Mouse (Mus musculus) forebrain, embryonic 15.5 days (tissue): ENCODE results near the gene Ccr10. TPM values are rescaled to one million over a fixed set of nuclear protein-coding genes. Genes with fewer than 3 reads are reported as not detected.
"Not testable (repeated sequence)": the region's sequence is repeated elsewhere in the genome, so short reads cannot be mapped to it uniquely, and the experiment has no call there.

ENCODE experiments used
- ATAC-seq: fragments of 200-750 bp; cut with Nextera tagmentation; replicated peaks from 2 replicates; pipeline ENCODE4 v1.8.0; 2017; ENCODE audit warnings: mild to moderate bottlenecking, moderate TSS enrichment, moderate library complexity
- H3K27ac ChIP-seq: fragments of 300-500 bp; sonication (generic); replicated peaks from 2 replicates; pipeline ENCODE4 v1.5.1; 2015; ENCODE audit warnings: mild to moderate bottlenecking, inconsistent platforms
- H3K27me3 ChIP-seq: fragments of 300-500 bp; sonication (generic); 2 replicates; pipeline ENCODE4 v1.6.1; 2015; ENCODE audit warnings: inconsistent platforms
- H3K36me3 ChIP-seq: fragments of 300-500 bp; sonication (generic); 2 replicates; pipeline ENCODE4 v1.6.1; 2015; ENCODE audit warnings: mild to moderate bottlenecking, inconsistent platforms
- H3K4me1 ChIP-seq: fragments of 300-500 bp; sonication (generic); 2 replicates; pipeline ENCODE4 v1.6.1; 2015; ENCODE audit warnings: inconsistent platforms
- H3K4me2 ChIP-seq: fragments of 300-500 bp; sonication (generic); replicated peaks from 2 replicates; pipeline ENCODE4 v1.6.1; 2015; ENCODE audit warnings: mild to moderate bottlenecking, inconsistent platforms
- H3K4me3 ChIP-seq: fragments of 300-500 bp; sonication (generic); 2 replicates; pipeline ENCODE4 v1.5.1; 2015; ENCODE audit warnings: mild to moderate bottlenecking, inconsistent platforms
- H3K9ac ChIP-seq: fragments of 300-500 bp; sonication (generic); replicated peaks from 2 replicates; pipeline ENCODE4 v1.6.1; 2015; ENCODE audit warnings: mild to moderate bottlenecking, inconsistent platforms
- H3K9me3 ChIP-seq: fragments of 300-500 bp; sonication (generic); 2 replicates; pipeline ENCODE4 v1.6.1; 2016; ENCODE audit warnings: inconsistent platforms
- WGBS: fragments of 180-500 bp; shearing (Covaris S2); methylation state at CpG from one replicate; pipeline ENCODE4 v1.1.7; 2015; ENCODE audit warnings: mixed read lengths; 5-methylcytosine and 5-hydroxymethylcytosine counted together
- polyA plus RNA-seq: library from polyadenylated mRNA; unstranded; fragments of >200 nt; fragmentation: Nextera tagmentation; extraction: Ambion mirVana; gene quantifications from 2 replicates; pipeline ENCODE4 v1.2.1, GENCODE M21; 2015

Gene Ccr10
- polyA plus RNA-seq, 1 experiment from 2014 or later, result 0.19 TPM

DNA sequence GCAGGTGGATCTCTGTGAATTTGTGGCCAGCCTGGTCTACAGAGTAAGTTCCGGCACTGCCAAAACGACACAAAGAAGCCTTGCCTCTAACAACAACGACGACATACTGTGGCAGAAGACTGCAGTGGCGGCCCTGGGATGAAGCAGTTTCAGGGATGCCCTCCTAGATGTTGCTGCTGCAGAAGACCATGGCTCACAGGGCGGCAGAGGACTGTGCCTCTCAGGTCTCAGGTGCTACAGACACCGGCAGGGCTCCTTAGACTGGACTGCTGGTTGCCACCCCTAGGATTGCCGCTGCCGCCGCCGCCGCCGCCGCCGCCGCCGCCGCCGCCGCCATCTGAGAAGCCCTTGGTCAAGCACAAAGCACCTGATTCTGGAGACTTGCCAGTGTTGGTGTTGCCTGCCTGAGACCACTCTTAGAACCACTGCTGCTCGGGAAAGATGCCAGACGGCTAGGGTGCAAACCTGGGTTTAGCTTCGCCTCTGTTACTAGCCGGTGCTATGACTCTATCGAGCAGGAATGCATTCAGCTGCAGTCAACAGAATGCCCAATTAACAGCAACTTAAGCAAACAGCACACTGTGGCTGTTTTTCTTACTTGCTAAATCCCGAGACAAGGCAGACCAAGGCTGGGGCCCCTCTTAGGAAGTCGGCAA, 35.0 kb downstream of the Ccr10 start:
- Histone ChIP-seq H3K27me3 (no peaks in the 10 kb centered on the region), H3K4me1 (peaks cover 20% of the 10 kb centered on the region), H3K9ac (peak overlapping the region; percentile 53), H3K27ac (peak overlapping the region; percentile 57), H3K36me3 (no peaks in the 10 kb centered on the region), H3K9me3 (no peaks in the 10 kb centered on the region), H3K4me2 (peak overlapping the region; percentile 45), H3K4me3 (peak overlapping the region; percentile 32)
- ATAC-seq, result peak; percentile 59; the same call in 1 of the 2 replicates
- 26% methylated on average over 27 of the region's 27 CpGs for WGBS

DNA sequence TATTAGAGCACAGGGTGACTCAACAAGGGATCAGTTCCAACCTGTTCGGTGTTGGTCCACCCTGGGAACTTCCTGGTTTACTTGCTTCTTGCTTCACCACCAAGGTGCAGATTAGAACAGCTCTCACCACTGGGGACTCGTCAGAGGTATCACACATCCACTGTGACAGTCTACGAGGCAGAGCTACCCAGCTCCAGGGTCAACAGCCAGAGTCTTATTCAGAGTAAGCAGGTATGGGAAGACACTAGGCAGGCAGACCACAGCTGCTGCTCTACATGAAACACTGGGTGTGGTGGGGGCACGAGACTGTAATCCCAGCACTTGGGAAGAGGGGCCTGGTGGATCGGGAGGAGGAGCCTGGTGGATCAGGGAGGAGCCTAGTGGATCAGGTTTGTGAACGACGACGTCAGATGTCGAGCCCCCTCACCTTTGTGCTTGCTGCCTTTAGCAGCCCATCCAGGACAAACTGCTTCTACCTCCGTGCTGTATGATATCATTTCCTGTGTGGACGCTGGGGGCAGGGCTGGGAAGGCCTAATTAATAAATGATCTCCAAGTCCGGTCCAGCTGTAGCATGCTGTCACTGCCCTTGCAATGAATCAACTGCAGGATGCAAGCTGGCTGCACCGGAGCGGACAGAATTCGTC, 36.6 kb downstream of the Ccr10 start:
- Histone ChIP-seq H3K27me3 (no peaks in the 10 kb centered on the region), H3K4me1 (peaks cover 16% of the 10 kb centered on the region), H3K4me2 (peak overlapping the region; percentile 22; the same call in 1 of the 2 replicates), H3K36me3 (no peaks in the 10 kb centered on the region), H3K9ac (peak overlapping the region; percentile 11; the same call in 1 of the 2 replicates), H3K9me3 (no peaks in the 10 kb centered on the region), H3K27ac (no peak overlapping the region), H3K4me3 (peak overlapping the region; percentile 5; the same call in 1 of the 2 replicates)
- ATAC-seq, result no peak
- WGBS, result 22% methylated on average over 15 of the region's 15 CpGs

DNA sequence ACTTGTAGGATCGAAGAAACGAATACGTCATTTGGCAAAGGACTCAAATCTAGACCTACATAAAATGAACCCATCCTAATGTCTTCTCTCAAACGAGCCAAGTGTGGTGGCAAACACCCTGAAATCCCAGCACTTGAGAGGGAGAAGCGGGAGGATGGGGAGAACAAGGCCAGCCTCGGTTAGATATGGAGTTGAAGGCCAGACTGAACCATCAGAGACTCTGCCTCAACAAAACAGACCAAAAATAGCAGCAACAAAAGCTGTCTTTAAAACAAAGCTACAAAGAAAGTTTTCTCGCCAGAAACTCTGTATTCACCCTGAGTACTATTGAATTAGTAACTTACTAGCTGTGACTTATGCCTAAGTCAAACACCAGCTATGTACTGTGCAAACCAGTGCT, 38.2 kb downstream of the Ccr10 start:
- Histone ChIP-seq H3K27ac (no peak overlapping the region), H3K27me3 (no peaks in the 10 kb centered on the region), H3K9me3 (no peaks in the 10 kb centered on the region), H3K4me2 (no peak overlapping the region), H3K4me1 (peaks cover 13% of the 10 kb centered on the region), H3K36me3 (no peaks in the 10 kb centered on the region), H3K9ac (no peak overlapping the region), H3K4me3 (no peak overlapping the region)
- 78% methylated on average over 7 of the region's 7 CpGs for WGBS
- no peak for ATAC-seq

DNA sequence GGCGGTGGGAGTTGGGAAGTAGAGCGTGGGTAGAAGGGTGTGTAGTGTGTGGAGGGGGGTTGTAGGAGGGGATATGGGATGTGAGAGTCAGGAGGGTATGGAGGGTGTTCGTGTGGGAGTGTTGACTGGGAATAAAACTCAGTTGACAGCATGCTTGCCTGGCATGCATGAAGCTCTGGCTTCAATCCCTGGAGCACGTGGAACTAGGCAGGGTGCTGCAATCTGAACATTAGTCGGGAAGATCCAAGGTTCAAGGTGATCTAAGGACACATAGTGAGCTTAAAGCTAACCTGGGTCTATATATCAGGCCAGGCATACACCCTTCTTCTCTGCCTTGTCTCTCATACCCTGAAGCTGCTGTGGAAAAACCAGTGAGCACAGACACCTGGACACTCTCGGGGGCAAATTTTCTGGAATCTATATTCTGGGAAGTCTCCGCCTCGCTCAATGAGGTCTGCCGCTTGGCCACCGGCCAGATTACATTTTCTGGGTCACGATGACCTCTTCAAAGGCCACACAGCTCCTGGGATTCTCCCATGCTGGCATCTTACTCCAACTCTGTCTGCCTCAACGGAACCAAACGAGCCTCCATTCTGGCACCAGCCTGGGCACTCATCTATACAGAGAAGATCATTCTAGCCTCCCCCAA, 40.9 kb downstream of the Ccr10 start:
- Histone ChIP-seq H3K4me1 (peaks cover 5% of the 10 kb centered on the region; the same call in 1 of the 2 replicates), H3K9ac (no peak overlapping the region), H3K27me3 (no peaks in the 10 kb centered on the region), H3K4me3 (no peak overlapping the region), H3K27ac (no peak overlapping the region), H3K36me3 (no peaks in the 10 kb centered on the region), H3K9me3 (no peaks in the 10 kb centered on the region), H3K4me2 (no peak overlapping the region)
- 74% methylated on average over 13 of the region's 13 CpGs for whole genome bisulfite sequencing
- no peak for ATAC-seq

DNA sequence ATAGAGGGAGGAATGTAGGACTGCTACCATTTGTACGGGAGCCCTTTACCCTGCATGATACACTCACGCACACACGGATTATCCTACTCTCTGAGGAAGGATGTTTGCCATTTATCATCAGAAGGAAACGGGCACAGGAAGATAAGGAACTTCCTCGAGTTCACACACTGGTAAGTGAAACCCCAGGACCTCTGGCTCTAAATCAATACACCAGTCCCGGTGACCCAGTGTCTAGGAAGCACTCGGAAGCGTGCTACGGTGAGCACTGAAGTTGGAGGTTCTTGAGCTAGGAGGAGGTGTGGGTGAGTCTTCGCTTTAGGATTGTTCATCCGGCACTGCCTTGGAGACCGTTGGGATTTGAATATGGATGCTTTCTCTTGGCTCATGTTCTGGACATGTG, 42.2 kb downstream of the Ccr10 start:
- no peak overlapping the region for H3K4me2 ChIP-seq
- no peaks in the 10 kb centered on the region for H3K4me1 ChIP-seq
- ATAC-seq, result no peak
- no peak overlapping the region for H3K4me3 ChIP-seq
- H3K36me3 ChIP-seq, result no peaks in the 10 kb centered on the region
- no peaks in the 10 kb centered on the region for H3K9me3 ChIP-seq
- WGBS, result 86% methylated on average over 12 of the region's 12 CpGs
- H3K27ac ChIP-seq, result no peak overlapping the region
- H3K9ac ChIP-seq, result no peak overlapping the region
- no peaks in the 10 kb centered on the region for H3K27me3 ChIP-seq

DNA sequence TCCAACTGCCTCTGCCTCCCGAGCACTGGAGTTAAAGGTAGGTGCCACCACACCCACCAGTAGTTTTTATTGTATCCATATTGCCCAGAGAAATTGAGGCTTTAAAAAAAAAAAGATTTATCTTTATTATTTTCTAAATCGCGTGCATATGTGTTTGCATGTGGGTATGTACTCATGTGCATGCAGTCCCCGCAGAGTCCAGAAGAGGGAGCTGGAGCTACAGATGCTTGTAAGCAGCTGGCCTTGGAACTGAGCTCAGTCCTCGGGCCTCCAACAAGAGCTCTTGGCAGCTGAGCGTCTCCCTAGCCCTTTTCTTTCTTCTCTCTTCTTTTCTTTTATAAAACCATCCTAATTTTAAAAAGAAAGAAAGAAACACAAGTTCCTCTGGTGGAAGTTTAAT, 43.5 kb downstream of the Ccr10 start:
- H3K9me3 ChIP-seq, result no peaks in the 10 kb centered on the region
- no peaks in the 10 kb centered on the region for H3K27me3 ChIP-seq
- H3K27ac ChIP-seq, result no peak overlapping the region
- ATAC-seq, result no peak
- 84% methylated on average over 6 of the region's 6 CpGs for whole genome bisulfite sequencing
- H3K4me1 ChIP-seq, result no peaks in the 10 kb centered on the region
- H3K4me2 ChIP-seq, result no peak overlapping the region
- no peak overlapping the region for H3K4me3 ChIP-seq
- H3K9ac ChIP-seq, result no peak overlapping the region
- peaks cover 2% of the 10 kb centered on the region for H3K36me3 ChIP-seq

DNA sequence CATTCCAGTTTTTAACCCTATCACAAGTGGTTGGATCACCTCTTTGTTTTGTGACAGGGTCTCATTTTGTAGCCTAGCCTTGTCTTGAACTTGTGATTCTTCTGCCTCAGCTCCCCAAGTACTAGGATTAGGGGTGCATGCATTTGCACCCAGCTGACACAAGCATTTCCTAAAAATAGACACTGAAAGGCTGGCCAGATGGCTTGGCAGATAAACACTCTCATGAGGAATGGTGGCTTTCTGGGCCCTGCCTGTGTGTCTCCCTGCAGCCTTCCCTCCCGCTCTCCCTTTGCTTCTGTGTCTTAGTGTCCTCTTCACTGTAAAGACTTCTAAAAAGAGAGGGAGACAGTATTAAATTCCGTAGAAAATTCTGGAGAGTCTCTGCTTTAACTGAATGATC, 44.1 kb downstream of the Ccr10 start:
- 72% methylated on average over 2 of the region's 2 CpGs for WGBS
- ATAC-seq, result no peak
- H3K4me1 ChIP-seq, result no peaks in the 10 kb centered on the region
- no peak overlapping the region for H3K27ac ChIP-seq
- H3K36me3 ChIP-seq, result peaks cover 7% of the 10 kb centered on the region
- H3K4me2 ChIP-seq, result no peak overlapping the region
- H3K27me3 ChIP-seq, result no peaks in the 10 kb centered on the region
- no peak overlapping the region for H3K9ac ChIP-seq
- no peaks in the 10 kb centered on the region for H3K9me3 ChIP-seq
- no peak overlapping the region for H3K4me3 ChIP-seq

DNA sequence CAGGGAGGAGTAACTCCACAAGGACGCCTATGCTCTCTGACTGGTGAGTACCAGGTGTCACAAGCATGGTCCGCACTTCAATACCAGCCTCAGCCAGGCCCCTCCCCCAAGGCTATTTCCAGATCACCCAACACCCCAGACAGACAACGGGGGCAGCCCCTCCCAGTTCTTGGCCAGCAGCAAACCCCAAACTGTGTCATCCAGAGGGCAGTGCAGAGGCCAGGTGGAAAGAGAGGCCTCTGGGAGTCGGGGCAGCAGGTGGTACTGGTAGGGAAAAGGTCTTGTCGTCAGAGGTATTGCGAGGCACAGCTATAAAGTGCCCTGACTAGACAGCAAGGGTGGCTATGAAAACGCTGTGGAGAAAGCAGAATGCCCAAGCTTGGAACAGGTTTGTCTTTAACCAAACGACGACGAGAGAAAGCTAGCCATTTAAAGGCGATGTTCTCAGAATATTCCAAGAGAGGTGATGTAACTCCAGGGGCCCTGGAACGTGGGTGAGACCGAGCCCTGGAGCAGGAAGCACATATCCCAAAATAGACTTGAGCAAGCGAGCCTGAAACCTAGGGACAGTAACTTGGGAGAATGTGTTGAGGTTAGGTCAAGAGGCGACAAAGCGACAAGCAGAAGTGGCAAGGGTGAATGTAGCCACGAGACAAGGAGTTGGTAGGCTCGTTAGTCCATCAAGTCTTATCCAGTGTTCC, 45.0 kb downstream of the Ccr10 start:
- Histone ChIP-seq H3K4me1 (no peaks in the 10 kb centered on the region), H3K27me3 (no peaks in the 10 kb centered on the region)

DNA sequence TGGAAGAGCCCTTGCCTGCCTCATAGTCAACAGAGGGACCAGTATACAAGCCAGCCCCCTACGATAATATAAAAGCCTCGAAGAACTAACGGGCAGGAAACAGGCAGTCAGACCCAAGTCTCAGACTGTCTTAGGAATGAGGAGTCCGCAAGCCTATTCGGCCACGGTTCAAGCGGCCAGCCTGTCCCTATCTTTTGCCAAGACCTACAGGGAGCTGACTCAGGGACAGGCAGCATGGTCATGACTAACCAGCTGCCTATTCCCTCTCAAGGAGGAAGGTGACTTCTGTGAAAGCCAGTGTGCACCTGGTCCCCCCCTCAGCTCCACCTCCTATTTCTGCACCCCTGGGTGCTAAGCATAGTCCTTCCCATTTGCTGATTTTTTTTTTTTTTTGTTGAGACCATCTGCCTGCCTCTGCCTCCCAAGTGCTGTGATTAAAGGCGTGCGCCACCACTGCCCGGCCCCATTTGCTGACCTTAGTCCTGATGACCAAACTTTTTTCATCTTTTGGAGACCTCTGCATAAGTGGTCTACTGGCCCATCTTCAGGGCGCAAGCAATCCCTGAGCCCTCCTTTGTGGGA, 46.2 kb downstream of the Ccr10 start:
- H3K4me2 ChIP-seq, result no peak overlapping the region
- H3K4me3 ChIP-seq, result no peak overlapping the region
- H3K36me3 ChIP-seq, result peaks cover 15% of the 10 kb centered on the region
- H3K4me1 ChIP-seq, result no peaks in the 10 kb centered on the region
- H3K27ac ChIP-seq, result no peak overlapping the region
- ATAC-seq, result no peak
- no peak overlapping the region for H3K9ac ChIP-seq
- no peaks in the 10 kb centered on the region for H3K9me3 ChIP-seq
- WGBS, result 82% methylated on average over 11 of the region's 11 CpGs
- no peaks in the 10 kb centered on the region for H3K27me3 ChIP-seq

More for the DNA sequence above, 45.0 kb downstream of the Ccr10 start:
- Histone ChIP-seq H3K9ac (no peak overlapping the region), H3K36me3 (peaks cover 15% of the 10 kb centered on the region), H3K4me3 (no peak overlapping the region), H3K4me2 (no peak overlapping the region), H3K9me3 (no peaks in the 10 kb centered on the region), H3K27ac (no peak overlapping the region)
- 57% methylated on average over 18 of the region's 18 CpGs for WGBS
- ATAC-seq, result no peak

DNA sequence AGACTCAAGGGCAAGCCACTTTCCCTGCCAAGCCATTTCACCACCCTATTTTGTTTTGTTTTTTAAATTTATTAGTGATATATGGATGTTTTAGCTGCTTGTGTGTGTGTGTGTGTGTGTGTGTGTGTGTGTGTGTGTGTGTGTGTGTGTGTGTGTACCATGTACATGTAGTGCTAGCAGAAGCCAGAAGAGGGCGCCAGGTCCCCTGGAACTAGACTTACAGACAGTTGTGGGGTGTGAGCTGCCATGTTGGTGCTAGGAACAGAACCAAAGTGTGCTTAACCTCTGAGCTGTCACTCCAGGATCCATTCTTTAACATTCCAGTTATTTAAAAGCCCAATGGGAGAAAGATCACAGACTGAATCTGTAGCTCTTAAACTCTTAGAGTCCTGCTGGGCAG, 48.2 kb downstream of the Ccr10 start:
- Histone ChIP-seq H3K27me3 (no peaks in the 10 kb centered on the region), H3K9me3 (no peaks in the 10 kb centered on the region), H3K4me1 (no peaks in the 10 kb centered on the region), H3K4me3 (no peak overlapping the region), H3K4me2 (no peak overlapping the region), H3K9ac (no peak overlapping the region), H3K27ac (no peak overlapping the region), H3K36me3 (peaks cover 28% of the 10 kb centered on the region)
- WGBS, result 100% methylated on average over 1 of the region's 1 CpGs
- ATAC-seq, result no peak

DNA sequence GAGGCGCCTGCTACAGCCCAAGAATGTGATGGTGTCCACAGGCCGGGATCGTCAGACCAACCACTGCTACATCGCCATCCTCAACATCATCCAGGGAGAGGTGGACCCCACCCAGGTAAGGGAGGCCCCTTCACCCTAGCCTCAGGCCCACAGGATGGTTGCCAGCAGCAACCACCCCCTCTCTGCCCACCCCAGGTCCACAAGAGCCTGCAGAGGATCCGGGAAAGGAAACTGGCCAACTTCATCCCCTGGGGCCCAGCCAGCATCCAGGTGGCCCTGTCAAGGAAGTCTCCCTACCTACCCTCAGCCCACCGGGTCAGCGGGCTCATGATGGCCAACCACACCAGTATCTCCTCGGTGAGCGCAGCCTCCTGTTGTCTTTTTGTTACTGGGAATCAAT, 50.2 kb downstream of the Ccr10 start:
- H3K4me3 ChIP-seq, H3K4me2 ChIP-seq, ATAC-seq, H3K27ac ChIP-seq, H3K9ac ChIP-seq, H3K9me3 ChIP-seq, H3K27me3 ChIP-seq: not testable (repeated sequence)
- Histone ChIP-seq H3K4me1 (peaks cover 18% of the 10 kb centered on the region), H3K36me3 (peaks cover 28% of the 10 kb centered on the region)
- 96% methylated on average over 9 of the region's 9 CpGs for WGBS

DNA sequence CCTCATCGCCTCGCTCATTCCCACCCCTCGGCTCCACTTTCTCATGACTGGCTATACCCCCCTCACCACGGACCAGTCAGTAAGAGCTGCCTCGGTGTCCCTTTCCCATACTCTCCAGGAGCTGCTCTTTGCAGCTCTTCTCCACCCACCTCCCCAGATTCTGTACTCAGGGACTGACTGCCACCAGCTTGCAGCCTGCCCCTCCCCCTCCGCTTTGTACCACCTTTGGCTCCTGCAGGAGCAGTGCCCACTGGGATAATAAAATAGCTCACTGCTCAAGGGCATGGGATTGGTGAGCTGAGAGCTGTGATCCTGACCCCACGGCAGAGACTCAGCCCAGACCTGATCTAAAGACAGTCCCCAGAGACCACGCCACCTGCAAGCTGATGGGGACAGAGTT, 50.7 kb downstream of the Ccr10 start:
- Histone ChIP-seq H3K36me3 (peaks cover 28% of the 10 kb centered on the region), H3K4me1 (peaks cover 18% of the 10 kb centered on the region)
- not testable (repeated sequence) for ATAC-seq, H3K4me3 ChIP-seq, H3K4me2 ChIP-seq, H3K9me3 ChIP-seq, H3K27ac ChIP-seq, H3K27me3 ChIP-seq, H3K9ac ChIP-seq
- 96% methylated on average over 8 of the region's 8 CpGs for WGBS
